In the genomic region with DNA sequence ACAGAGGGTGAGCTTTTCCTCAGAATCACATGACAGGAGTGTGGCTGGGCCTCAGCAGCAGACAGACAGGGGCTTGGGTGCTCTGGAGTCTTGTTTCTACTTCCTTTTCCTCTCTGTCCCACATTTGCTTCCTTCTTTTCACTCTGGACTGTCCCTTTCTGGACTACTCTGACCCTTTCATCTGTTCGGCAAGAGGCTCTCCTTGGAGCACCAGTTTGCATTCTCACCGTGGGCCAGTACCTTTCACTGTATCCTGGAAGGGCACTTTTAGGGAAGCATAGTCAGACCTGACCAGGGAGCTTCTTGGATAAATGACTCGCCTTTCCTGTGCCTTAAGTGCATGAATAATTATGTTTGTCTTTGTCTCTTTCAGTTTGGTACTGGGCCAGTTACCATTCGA, we compare ENCODE assay signal across 10 mouse cellular contexts.
DNase-seq lines count a peak whose midpoint lies in the region; ATAC-seq and TF ChIP-seq lines count a peak whose summit lies in the region.
"Had no signal": no experiment of that assay in that cellular context is flagged by ENCODE, and none has a peak within 500 bp of the region (broad histone marks: within the 10 kb centered on the region; RNA-seq: fewer than 3 reads in every experiment).

No protein-coding gene starts in this region.

- no peaks in the 10 kb centered on the region for H3K27me3 ChIP-seq in heart, postnatal 0 days (ENCODE audit: control insufficient read depth, insufficient read depth, low read length)
- H3K27me3 ChIP-seq in lung, embryonic 14.5 days (ENCODE audit: insufficient read depth, low read length), result no peaks in the 10 kb centered on the region
- no peaks in the 10 kb centered on the region for H3K27me3 ChIP-seq in embryonic facial prominence, embryonic 10.5 days (replicated peaks; ENCODE audit: low read depth, poor library complexity, severe bottlenecking)
- H3K27me3 ChIP-seq: heart, embryonic 15.5 days had no signal

- 50% methylated on average over 4 of the region's 4 CpGs for WGBS in heart, postnatal 0 days
- 37% methylated on average over 4 of the region's 4 CpGs for WGBS in lung, embryonic 14.5 days
- WGBS in lung, adult 2 months, result 15% methylated on average over 4 of the region's 4 CpGs
- WGBS in embryonic facial prominence, embryonic 10.5 days, result 52% methylated on average over 4 of the region's 4 CpGs

- no peak for ATAC-seq in heart, postnatal 0 days (ENCODE audit: insufficient read depth, low read depth)
- ATAC-seq in lung, embryonic 14.5 days (ENCODE audit: insufficient read depth), result no peak
- no peak for ATAC-seq in erythroblast, adult 5-6 weeks (replicated peaks; ENCODE audit: low FRiP score, poor library complexity, severe bottlenecking)

- no peak for TF ChIP-seq EP300 in heart, postnatal 0 days (IDR thresholded peaks at IDR 0.05; ENCODE audit: low read depth)

- no peak for TF ChIP-seq CTCF in heart, postnatal 0 days (IDR thresholded peaks at IDR 0.05; ENCODE audit: low read depth)
- TF ChIP-seq CTCF in lung, embryonic 14.5 days (IDR thresholded peaks at IDR 0.05; ENCODE audit: low read depth), result no peak
- no peak for TF ChIP-seq CTCF in lung, adult 2 months (IDR thresholded peaks at IDR 0.05; ENCODE audit: insufficient read depth, low read length)

- no peak overlapping the region for H3K9ac ChIP-seq in heart, postnatal 0 days (replicated peaks; ENCODE audit: low read depth, low read length)
- H3K9ac ChIP-seq in lung, embryonic 14.5 days, result no peak overlapping the region
- H3K9ac ChIP-seq: heart, embryonic 15.5 days had no signal

- no peak overlapping the region for H3K4me2 ChIP-seq in heart, postnatal 0 days (ENCODE audit: low read depth, low read length)
- H3K4me2 ChIP-seq in lung, embryonic 14.5 days, result no peak overlapping the region
- H3K4me2 ChIP-seq: heart, embryonic 15.5 days had no signal

- H3K27ac ChIP-seq in heart, postnatal 0 days (ENCODE audit: low read depth), result peak overlapping the region; percentile 36; the same call in 1 of the 2 replicates
- no peak overlapping the region for H3K27ac ChIP-seq in lung, embryonic 14.5 days (ENCODE audit: low read depth)
- H3K27ac ChIP-seq in embryonic facial prominence, embryonic 10.5 days (replicated peaks), result peak overlapping the region; percentile 54; the same call in 1 of the 2 replicates
- H3K27ac ChIP-seq: heart, embryonic 15.5 days had no signal

- intact Hi-C loops in heart, postnatal 25 days (cut with DNase I), result no loop called here

- H3K4me1 ChIP-seq in heart, postnatal 0 days (ENCODE audit: control insufficient read depth, insufficient read depth), result no peaks in the 10 kb centered on the region
- no peaks in the 10 kb centered on the region for H3K4me1 ChIP-seq in lung, embryonic 14.5 days (ENCODE audit: insufficient read depth)
- 0 out of 2 replicates have a peak, but pooled peaks cover 2% of the 10 kb centered on the region for H3K4me1 ChIP-seq in lung, adult 2 months (ENCODE audit: control insufficient read depth, insufficient read depth, low read length)
- H3K4me1 ChIP-seq in embryonic facial prominence, embryonic 10.5 days, result peaks cover 26% of the 10 kb centered on the region

- no peak for DNase-seq in heart, postnatal 0 days (ENCODE audit: low spot score)
- no peak for DNase-seq in heart, postnatal 25 days (ENCODE audit: low spot score)
- peak; percentile 14 for DNase-seq in lung, embryonic 14.5 days
- DNase-seq in lung, adult 2 months, result no peak
- DNase-seq in NIH3T3 (ENCODE audit: low read depth), result peak; percentile 31
- DNase-seq in embryonic facial prominence, embryonic 10.5 days (ENCODE audit: low spot score), result no peak
- no peak for DNase-seq in right cerebral cortex, postnatal 10 days (ENCODE audit: low spot score in 2 of 2)
- DNase-seq: right cerebral cortex, adult 18-20 months had no signal

- H3K36me3 ChIP-seq in heart, postnatal 0 days (replicated peaks; ENCODE audit: control insufficient read depth, insufficient read depth, low read length), result no peaks in the 10 kb centered on the region; the same call in 1 of the 2 replicates
- H3K36me3 ChIP-seq in lung, embryonic 14.5 days (ENCODE audit: insufficient read depth), result no peaks in the 10 kb centered on the region
- H3K36me3 ChIP-seq in embryonic facial prominence, embryonic 10.5 days (replicated peaks), result no peaks in the 10 kb centered on the region
- H3K36me3 ChIP-seq: heart, embryonic 15.5 days had no signal

- H3K4me3 ChIP-seq in heart, postnatal 0 days (ENCODE audit: low read depth, low read length), result no peak overlapping the region
- H3K4me3 ChIP-seq in lung, embryonic 14.5 days (ENCODE audit: low read depth, low read length), result no peak overlapping the region
- no peak overlapping the region for H3K4me3 ChIP-seq in lung, adult 2 months (replicated peaks; ENCODE audit: extremely low read depth, low read depth, low read length)
- no peak overlapping the region for H3K4me3 ChIP-seq in embryonic facial prominence, embryonic 10.5 days
- H3K4me3 ChIP-seq: heart, embryonic 15.5 days had no signal

- no peak for TF ChIP-seq POLR2A in lung, adult 2 months (IDR thresholded peaks at IDR 0.05; ENCODE audit: borderline replicate concordance, extremely low read depth, low read depth, low read length)

- no peaks in the 10 kb centered on the region for H3K9me3 ChIP-seq in heart, postnatal 0 days (replicated peaks; ENCODE audit: control insufficient read depth, low read length)
- H3K9me3 ChIP-seq in lung, embryonic 14.5 days (ENCODE audit: low read depth, low read length), result no peaks in the 10 kb centered on the region
- H3K9me3 ChIP-seq in embryonic facial prominence, embryonic 10.5 days, result no peaks in the 10 kb centered on the region
- H3K9me3 ChIP-seq: heart, embryonic 15.5 days had no signal

Comparison
In these comparisons a context has a peak if more than half of its experiments do, and no peak if none do; other contexts are left out.
1. DNase-seq: peak in lung, embryonic 14.5 days (single experiment) and NIH3T3 (single experiment); none in heart, postnatal 0 days (single experiment), heart, postnatal 25 days (single experiment), lung, adult 2 months (single experiment), embryonic facial prominence, embryonic 10.5 days (single experiment) and right cerebral cortex, postnatal 10 days (0 of 2).